Mouse (Mus musculus): Measurements from ENCODE around the gene Ezr.

GRCm38 (mm10) chr17:6781273-6781672, 1.3 kb downstream of the Ezr start:
- TF ChIP-seq CTCF (IDR thresholded peaks at IDR 0.05; ENCODE audit: borderline replicate concordance, extremely low read depth, insufficient read depth, insufficient read length), result no peak
- no peak for TF ChIP-seq POLR2A (IDR thresholded peaks at IDR 0.05; ENCODE audit: borderline replicate concordance, extremely low read depth, insufficient read depth, insufficient read length, poor library complexity, severe bottlenecking)

All from brain, embryonic 14.5 days (tissue).